Mouse (Mus musculus) kidney, embryonic 14.5 days (tissue): ENCODE measurements at regions not wholly inside any gene's neighbourhood (a gene's known extent, or its start where the extent isn't known, plus 50 kb on each side); places are given as distances from the start of the nearest gene placed in this dataset.

Experiments used
- ATAC-seq: fragments of 200-750 bp; cut with Nextera tagmentation; 2 replicates; pipeline ENCODE4 v1.8.0; 2017; ENCODE audit warnings: moderate number of reproducible peaks, mild to moderate bottlenecking, moderate TSS enrichment, moderate library complexity; ENCODE audit not compliant: low FRiP score, low TSS enrichment
- H3K27ac ChIP-seq: fragments of 300-500 bp; sonication (generic); 2 replicates; pipeline ENCODE4 v1.5.1; 2014; ENCODE audit warnings: low read depth, mild to moderate bottlenecking, low read length, moderate library complexity, mixed read lengths
- H3K27me3 ChIP-seq: fragments of 300-500 bp; sonication (generic); 2 replicates; pipeline ENCODE4 v1.6.1; 2014; ENCODE audit warnings: mild to moderate bottlenecking, low read length; ENCODE audit not compliant: control insufficient read depth, insufficient read depth
- H3K36me3 ChIP-seq: fragments of 300-500 bp; sonication (generic); 2 replicates; pipeline ENCODE4 v1.6.1; 2014; ENCODE audit warnings: low read length, mixed read lengths; ENCODE audit not compliant: control insufficient read depth, insufficient read depth
- H3K4me1 ChIP-seq: fragments of 300-500 bp; sonication (generic); 2 replicates; pipeline ENCODE4 v1.6.1; 2014; ENCODE audit warnings: low read length, mixed read lengths; ENCODE audit not compliant: control insufficient read depth, insufficient read depth
- H3K4me2 ChIP-seq: fragments of 300-500 bp; sonication (generic); replicated peaks from 2 replicates; pipeline ENCODE4 v1.6.1; 2014; ENCODE audit warnings: low read depth, mild to moderate bottlenecking, low read length
- H3K4me3 ChIP-seq: fragments of 300-500 bp; sonication (generic); 2 replicates; pipeline ENCODE4 v1.5.1; 2014; ENCODE audit warnings: mild to moderate bottlenecking, low read length
- H3K9ac ChIP-seq: fragments of 300-500 bp; sonication (generic); 2 replicates; pipeline ENCODE4 v1.6.1; 2014; ENCODE audit warnings: low read depth, mild to moderate bottlenecking, low read length, moderate library complexity
- H3K9me3 ChIP-seq: fragments of 300-500 bp; sonication (generic); 2 replicates; pipeline ENCODE4 v1.6.1; 2016; ENCODE audit warnings: low read length; ENCODE audit not compliant: control insufficient read depth
- WGBS: fragments of 180-500 bp; shearing (Covaris S2); extraction: QIAGEN DNeasy Blood & Tissue Kit; methylation state at CpG from one replicate; pipeline ENCODE4 v1.1.7; 2014; 5-methylcytosine and 5-hydroxymethylcytosine counted together

GRCm38 (mm10) chr19:36178828-36179251 is 58.9 kb upstream of the Ankrd1 start:
- H3K4me2 ChIP-seq: no peak overlapping the region
- no peak overlapping the region for H3K4me3 ChIP-seq
- H3K4me1 ChIP-seq: no peaks in the 10 kb centered on the region
- no peaks in the 10 kb centered on the region for H3K9me3 ChIP-seq
- H3K9ac ChIP-seq: no peak overlapping the region
- 45% methylated on average over 6 of the region's 6 CpGs for WGBS
- H3K27ac ChIP-seq: no peak overlapping the region
- ATAC-seq: no peak
- no peaks in the 10 kb centered on the region for H3K36me3 ChIP-seq
- H3K27me3 ChIP-seq: no peaks in the 10 kb centered on the region

- H3K27ac ChIP-seq: no peak overlapping the region
- H3K4me3 ChIP-seq: no peak overlapping the region
- 80% methylated on average over 7 of the region's 7 CpGs for WGBS
- H3K9me3 ChIP-seq: no peaks in the 10 kb centered on the region
- no peaks in the 10 kb centered on the region for H3K27me3 ChIP-seq
- no peaks in the 10 kb centered on the region for H3K4me1 ChIP-seq
- H3K4me2 ChIP-seq: no peak overlapping the region
- no peak for ATAC-seq
- no peaks in the 10 kb centered on the region for H3K36me3 ChIP-seq
- H3K9ac ChIP-seq: no peak overlapping the region
Measured at GRCm38 (mm10) chr19:36180329-36180728, 60.4 kb upstream of the Ankrd1 start.

GRCm38 (mm10) chr19:36181535-36181934 is 61.6 kb upstream of the Ankrd1 start:
- H3K4me1 ChIP-seq: no peaks in the 10 kb centered on the region
- no peak overlapping the region for H3K9ac ChIP-seq
- no peak overlapping the region for H3K4me3 ChIP-seq
- WGBS: 45% methylated on average over 2 of the region's 2 CpGs
- no peak overlapping the region for H3K27ac ChIP-seq
- no peak overlapping the region for H3K4me2 ChIP-seq
- no peaks in the 10 kb centered on the region for H3K36me3 ChIP-seq
- H3K27me3 ChIP-seq: no peaks in the 10 kb centered on the region
- H3K9me3 ChIP-seq: no peaks in the 10 kb centered on the region
- no peak for ATAC-seq

GRCm38 (mm10) chr19:36183127-36183526 is 63.2 kb upstream of the Ankrd1 start:
- no peaks in the 10 kb centered on the region for H3K27me3 ChIP-seq
- peak; percentile 63 for ATAC-seq
- no peaks in the 10 kb centered on the region for H3K9me3 ChIP-seq
- H3K9ac ChIP-seq: no peak overlapping the region
- WGBS: 21% methylated on average over 2 of the region's 2 CpGs
- no peaks in the 10 kb centered on the region for H3K36me3 ChIP-seq
- no peak overlapping the region for H3K4me3 ChIP-seq
- H3K27ac ChIP-seq: no peak overlapping the region
- H3K4me2 ChIP-seq: no peak overlapping the region
- H3K4me1 ChIP-seq: no peaks in the 10 kb centered on the region

- Histone ChIP-seq H3K9me3 (no peaks in the 10 kb centered on the region; the same call in 1 of the 2 replicates), H3K27ac (no peak overlapping the region), H3K36me3 (no peaks in the 10 kb centered on the region), H3K4me1 (no peaks in the 10 kb centered on the region), H3K27me3 (no peaks in the 10 kb centered on the region), H3K4me3 (no peak overlapping the region), H3K4me2 (no peak overlapping the region), H3K9ac (no peak overlapping the region)
- 88% methylated on average over 5 of the region's 5 CpGs for WGBS
- ATAC-seq: no peak
Measured at GRCm38 (mm10) chr19:36189662-36190061, 69.8 kb upstream of the Ankrd1 start.

- Histone ChIP-seq H3K9ac (no peak overlapping the region), H3K4me3 (no peak overlapping the region), H3K36me3 (no peaks in the 10 kb centered on the region), H3K9me3 (no peaks in the 10 kb centered on the region; the same call in 1 of the 2 replicates), H3K27me3 (no peaks in the 10 kb centered on the region), H3K27ac (no peak overlapping the region), H3K4me1 (no peaks in the 10 kb centered on the region), H3K4me2 (no peak overlapping the region)
- WGBS: 92% methylated on average over 7 of the region's 7 CpGs
- no peak for ATAC-seq
Measured at GRCm38 (mm10) chr19:36191641-36192040, 71.7 kb upstream of the Ankrd1 start.

- Histone ChIP-seq H3K9me3 (no peaks in the 10 kb centered on the region), H3K9ac (no peak overlapping the region), H3K4me3 (no peak overlapping the region), H3K27me3 (no peaks in the 10 kb centered on the region), H3K4me2 (no peak overlapping the region), H3K36me3 (no peaks in the 10 kb centered on the region), H3K4me1 (peaks cover 7% of the 10 kb centered on the region; the same call in 1 of the 2 replicates), H3K27ac (no peak overlapping the region)
- 94% methylated on average over 2 of the region's 2 CpGs for WGBS
- no peak for ATAC-seq
Measured at GRCm38 (mm10) chr19:36204269-36204668, 84.4 kb upstream of the Ankrd1 start.

- Histone ChIP-seq H3K4me1 (peaks cover 7% of the 10 kb centered on the region; the same call in 1 of the 2 replicates), H3K27me3 (no peaks in the 10 kb centered on the region), H3K9me3 (no peaks in the 10 kb centered on the region), H3K4me2 (no peak overlapping the region), H3K4me3 (no peak overlapping the region), H3K9ac (no peak overlapping the region), H3K36me3 (no peaks in the 10 kb centered on the region), H3K27ac (no peak overlapping the region)
- WGBS: 90% methylated on average over 8 of the region's 8 CpGs
- ATAC-seq: no peak
Measured at GRCm38 (mm10) chr19:36204965-36205718, 85.2 kb upstream of the Ankrd1 start.

- H3K36me3 ChIP-seq: no peaks in the 10 kb centered on the region
- H3K4me2 ChIP-seq: no peak overlapping the region
- WGBS: 19% methylated on average over 7 of the region's 7 CpGs
- H3K4me3 ChIP-seq: no peak overlapping the region
- ATAC-seq: peak; percentile 64; the same call in 1 of the 2 replicates
- H3K9me3 ChIP-seq: no peaks in the 10 kb centered on the region
- H3K4me1 ChIP-seq: peaks cover 7% of the 10 kb centered on the region; the same call in 1 of the 2 replicates
- no peaks in the 10 kb centered on the region for H3K27me3 ChIP-seq
- no peak overlapping the region for H3K9ac ChIP-seq
- no peak overlapping the region for H3K27ac ChIP-seq
Measured at GRCm38 (mm10) chr19:36207735-36208288, 87.9 kb upstream of the Ankrd1 start.
